Mouse (Mus musculus) frontal cortex, adult 2 months (tissue): ENCODE data around the gene Scyl1. TPM values are rescaled to one million over a fixed set of nuclear protein-coding genes. Genes with fewer than 3 reads are reported as not detected.

Experiments used
- DNase-seq, 2 experiments: peaks; one replicate each; pipeline ENCODE4 v3.0.0; 2022; ENCODE audit warnings: low spot score in 1 of 2; ENCODE audit errors: extremely low spot score in 1 of 2
- polyA plus RNA-seq: library from polyadenylated mRNA; depleted of rRNA; stranded (reverse); fragments of >200 nt; gene quantifications from 2 replicates; pipeline ENCODE4 v1.2.3, GENCODE M21; 2012

The Scyl1 gene
- polyA plus RNA-seq, 1 experiment = 120 TPM

DNA sequence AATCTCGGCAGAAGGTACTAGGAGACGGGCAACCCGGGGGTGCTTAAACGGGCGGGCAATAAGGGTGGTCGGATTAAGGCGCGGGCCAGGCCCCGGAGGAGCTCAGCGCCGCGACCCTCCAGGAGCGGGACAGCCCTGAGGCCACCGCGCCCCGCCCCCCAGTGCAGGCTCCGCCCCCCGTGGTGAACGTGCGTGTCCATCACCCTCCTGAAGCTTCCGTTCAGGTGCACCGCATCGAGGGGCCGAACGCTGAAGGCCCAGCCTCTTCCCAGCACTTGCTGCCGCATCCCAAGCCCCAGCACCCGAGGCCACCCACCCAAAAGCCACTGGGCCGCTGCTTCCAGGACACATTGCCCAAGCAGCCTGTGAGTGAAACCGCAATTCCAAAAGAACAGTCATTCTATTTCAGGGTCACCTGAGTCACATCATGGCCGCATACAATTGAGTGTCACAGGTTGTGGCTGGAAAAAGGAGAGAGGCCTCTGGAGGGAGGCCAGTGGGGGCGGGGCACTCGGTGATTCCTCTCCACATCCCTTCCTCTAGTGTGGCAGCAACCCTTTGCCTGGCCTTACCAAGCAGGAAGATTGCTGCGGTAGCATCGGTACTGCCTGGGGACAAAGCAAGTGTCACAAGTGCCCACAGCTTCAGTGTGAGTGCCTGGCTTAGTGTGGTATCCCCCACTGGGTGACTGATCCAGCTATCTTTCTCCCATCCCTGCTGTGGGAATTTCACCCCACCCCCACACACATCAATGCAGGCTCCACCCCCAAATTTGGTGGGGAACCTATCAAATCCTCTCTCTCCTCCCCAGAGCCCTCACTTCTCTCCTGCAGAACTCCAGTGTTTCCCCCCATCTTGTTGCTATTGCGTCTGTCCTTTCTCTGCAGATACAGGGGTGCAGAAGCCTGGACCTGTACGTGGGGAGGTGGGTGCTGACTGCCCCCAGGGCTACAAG lies 25.2 kb downstream of the Scyl1 start:
- no peak for DNase-seq

GRCm38 (mm10) chr19:5743576-5743975 lies 27.6 kb downstream of the Scyl1 start:
- DNase-seq = no peak

DNA sequence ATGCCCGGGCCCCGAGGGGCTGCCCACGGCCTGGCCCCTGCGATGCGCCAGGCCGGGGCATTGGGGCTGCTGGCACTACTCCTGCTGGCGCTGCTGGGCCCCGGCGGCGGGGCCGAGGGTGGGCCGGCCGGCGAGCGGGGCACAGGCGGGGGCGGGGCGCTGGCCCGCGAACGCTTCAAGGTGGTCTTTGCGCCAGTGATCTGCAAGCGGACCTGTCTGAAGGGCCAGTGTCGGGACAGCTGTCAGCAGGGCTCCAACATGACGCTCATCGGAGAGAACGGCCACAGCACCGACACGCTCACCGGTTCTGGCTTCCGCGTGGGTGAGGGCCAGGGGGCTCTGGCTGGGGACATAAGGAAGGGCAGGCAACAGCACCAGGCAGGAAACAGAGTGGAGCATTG lies 29.0 kb downstream of the Scyl1 start:
- DNase-seq = no peak

DNA sequence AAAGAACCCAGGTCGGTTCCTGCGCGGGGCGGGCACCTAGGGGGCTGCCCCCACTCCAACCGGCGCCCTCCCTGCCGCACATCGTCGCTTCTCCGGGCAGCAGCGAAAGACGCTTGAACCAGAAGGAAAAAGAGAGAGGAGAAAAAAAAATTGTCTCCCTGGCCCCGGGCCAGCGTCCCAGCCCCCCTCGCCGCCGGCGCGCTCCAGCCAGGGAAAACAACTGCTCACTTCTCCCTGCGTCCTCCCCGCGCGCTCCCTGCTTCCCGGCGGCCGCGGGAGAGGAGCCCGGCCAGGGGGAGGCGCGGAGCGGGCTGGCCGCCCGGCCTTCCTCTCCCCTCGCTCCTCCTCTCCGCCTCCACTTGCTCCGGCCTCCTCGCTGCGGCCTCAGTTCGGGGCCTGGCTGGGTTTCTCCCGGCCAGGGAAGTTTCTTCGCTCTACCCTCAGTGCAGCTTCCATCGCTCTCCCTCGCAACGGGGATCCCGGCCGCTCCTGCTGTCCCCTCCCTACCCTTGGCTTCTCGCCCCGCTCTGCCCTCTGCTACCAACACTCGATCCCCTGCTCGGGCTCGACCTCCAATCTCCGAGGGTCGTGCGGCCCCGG lies 29.5 kb downstream of the Scyl1 start:
- DNase-seq = peak in 1 of 2 experiments; percentile 75

DNA sequence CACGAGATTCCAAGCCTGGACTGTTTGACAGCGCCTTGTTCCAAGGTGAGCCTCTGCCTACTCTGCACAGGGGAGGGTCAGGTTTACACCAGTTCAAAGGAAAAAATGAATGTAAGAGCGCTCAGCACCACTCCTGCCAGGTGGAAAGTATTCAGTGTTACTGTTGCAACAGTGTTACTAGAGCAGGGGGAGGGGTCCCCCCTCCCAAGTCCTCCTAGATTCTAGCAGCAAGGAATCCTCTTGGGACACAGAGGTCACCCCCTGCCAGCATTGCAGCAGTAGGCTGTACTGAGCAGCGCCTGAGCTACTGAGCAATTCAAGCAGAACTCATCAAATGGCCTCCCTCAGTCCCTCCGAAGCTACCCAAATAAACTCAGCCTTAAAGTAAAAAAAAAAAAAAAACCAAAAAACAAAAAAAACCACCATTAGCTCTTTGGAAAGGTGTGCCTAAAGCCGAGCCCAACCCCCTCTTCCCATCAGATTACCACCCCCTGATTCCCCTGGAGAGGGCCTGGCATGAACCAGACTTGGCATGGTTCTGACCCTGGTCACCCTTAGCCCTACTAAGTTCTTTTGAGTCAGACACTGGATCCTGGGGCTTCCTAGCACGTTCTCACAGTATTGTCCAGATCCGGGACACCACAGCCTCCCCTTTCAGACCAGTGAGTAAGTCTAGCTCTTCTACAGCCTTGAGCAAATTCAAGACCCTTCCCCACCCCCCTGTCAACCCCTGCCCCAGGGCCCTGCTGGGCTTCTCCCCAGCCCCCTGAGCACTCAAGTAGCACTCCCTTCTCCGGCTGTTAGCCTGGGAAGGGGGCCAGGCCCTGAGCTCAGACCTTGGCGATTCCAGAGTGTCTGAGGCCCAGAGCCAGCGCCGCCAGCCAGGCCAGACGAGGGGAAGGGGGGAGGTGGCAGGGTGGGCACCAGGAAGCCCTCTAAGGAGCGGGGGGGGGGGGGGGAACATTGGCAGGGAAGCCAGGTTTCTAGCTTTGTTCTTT lies 30.6 kb downstream of the Scyl1 start, which contains the start of gene Ltbp3:
Gene Ltbp3 (plus strand): TSS at position 585 of the 998 bp plus-strand sequence.
- no peak for DNase-seq

DNA sequence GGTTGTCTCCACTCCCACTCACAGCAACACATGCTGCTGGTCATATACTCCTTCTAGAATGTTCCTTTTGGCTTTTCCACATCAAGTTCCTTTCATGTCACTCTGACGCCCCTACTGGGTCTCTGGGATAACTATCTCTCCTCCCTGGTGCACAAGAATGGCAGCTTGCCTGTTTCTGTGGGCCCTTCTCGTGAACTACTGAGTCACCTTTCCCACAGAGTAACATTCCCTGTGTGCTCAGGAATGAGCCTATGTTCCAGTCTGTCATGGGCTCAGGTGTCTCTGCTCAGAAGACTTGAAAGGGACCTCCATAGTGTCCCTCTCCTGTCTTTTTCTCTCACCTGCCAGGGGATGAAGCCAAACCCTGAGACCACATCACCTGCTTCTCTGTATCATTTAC lies 31.8 kb downstream of the Scyl1 start:
- no peak for DNase-seq

DNA sequence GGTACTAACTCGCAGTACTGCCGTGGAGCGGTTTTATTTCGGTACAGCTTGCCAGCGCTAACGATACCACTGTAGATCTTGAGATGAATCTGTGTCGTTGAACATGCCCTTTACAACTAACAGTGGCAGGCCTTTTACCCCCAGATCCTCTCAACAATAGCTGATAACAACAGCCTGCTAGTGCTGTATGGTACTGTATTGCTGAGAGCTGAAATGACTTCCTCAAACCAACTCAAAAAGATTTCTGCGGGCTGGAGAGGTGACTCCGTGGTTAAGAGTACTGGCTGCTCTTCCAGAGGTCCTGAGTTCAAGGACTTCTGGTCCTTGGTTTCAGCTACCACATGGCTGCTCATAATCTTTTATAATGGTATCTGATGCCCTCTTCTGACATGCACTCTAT lies 36.9 kb downstream of the Scyl1 start:
- DNase-seq = no peak

- peak; percentile 89 to 95 for DNase-seq
Measured at GRCm38 (mm10) chr19:5731264-5731978, 39.8 kb downstream of the Scyl1 start.

GRCm38 (mm10) chr19:5730314-5731186 lies 40.7 kb downstream of the Scyl1 start:
- DNase-seq = no peak

GRCm38 (mm10) chr19:5729444-5729815 lies 41.8 kb downstream of the Scyl1 start, which contains the start of gene Fam89b:
TSS of gene Fam89b (minus strand) at chr19:5729653.
- DNase-seq = peak in 1 of 2 experiments; percentile 85

GRCm38 (mm10) chr19:5728631-5729443 lies 42.4 kb downstream of the Scyl1 start:
- DNase-seq = peak in 1 of 2 experiments; percentile 60

- DNase-seq = peak in 1 of 2 experiments; percentile 94
Measured at GRCm38 (mm10) chr19:5727701-5728100, 43.5 kb downstream of the Scyl1 start.

DNA sequence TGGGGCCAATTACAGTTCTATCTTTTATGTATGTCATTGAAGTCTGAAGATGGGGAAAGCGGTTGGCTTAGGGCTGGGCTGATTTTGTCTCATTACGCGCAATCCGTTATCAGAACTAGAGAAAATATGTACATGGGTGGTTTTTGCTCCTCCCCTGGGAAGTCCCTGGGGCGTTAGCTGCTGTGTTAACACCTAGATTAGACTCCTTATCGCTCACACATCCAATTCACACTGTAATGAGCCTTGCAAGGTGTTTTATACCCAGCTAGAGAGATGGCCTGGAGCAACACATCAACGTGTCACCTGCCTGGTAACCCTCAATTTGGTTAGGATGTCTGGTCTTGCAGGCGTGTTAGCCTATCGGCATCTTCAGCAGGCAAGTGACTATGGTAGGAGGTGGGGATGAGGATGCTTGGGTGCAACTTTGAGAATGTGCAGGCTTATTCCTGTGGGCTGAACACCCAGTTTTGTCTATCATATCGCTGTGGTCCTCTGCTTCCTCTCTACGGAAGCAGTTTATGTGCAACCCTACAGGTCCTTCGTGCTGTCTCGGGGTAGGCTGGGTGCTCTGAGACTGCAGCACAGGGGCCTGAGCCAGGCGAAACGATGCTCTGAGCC lies 44.1 kb downstream of the Scyl1 start:
- no peak for DNase-seq

DNA sequence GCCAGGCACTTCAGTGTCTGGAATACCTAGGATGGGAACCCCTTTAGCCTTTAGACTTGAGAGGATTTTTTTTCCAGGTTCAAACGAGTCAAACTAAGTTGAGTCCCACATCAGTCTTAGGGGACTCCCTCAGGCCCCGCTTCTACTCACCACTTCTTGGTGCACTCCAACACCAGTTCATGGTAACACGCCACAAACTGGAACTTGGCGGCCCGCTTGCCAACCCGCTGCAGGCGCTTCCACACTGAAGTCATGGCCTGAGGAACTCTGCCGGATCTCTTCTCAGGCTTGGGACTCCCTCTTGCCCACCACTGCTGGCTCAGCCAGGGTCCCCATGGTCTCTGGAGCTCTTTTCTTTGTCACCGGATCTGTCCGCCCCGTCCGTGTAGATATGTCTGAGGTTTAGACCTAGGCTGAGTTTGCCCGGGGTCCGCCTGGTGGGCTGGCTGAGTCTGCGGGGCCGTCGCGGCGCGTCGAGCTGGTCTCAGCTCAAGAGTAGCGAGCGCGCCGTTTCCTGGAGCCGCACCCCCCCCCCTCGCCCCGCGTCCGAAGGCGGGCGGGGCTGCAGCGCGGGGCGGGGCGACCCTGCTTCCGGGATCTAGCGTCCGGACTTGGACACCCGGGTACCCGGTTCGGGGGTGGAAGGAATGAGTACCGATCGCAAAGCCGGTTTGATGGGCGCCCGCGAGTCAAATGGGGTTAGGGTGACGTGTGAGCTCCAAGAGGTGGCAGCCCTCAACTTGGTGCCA lies 45.3 kb downstream of the Scyl1 start, which contains the start of gene Ehbp1l1:
Gene Ehbp1l1 (minus strand): TSS at position 551 of the 749 bp plus-strand sequence.
- no peak for DNase-seq

DNA sequence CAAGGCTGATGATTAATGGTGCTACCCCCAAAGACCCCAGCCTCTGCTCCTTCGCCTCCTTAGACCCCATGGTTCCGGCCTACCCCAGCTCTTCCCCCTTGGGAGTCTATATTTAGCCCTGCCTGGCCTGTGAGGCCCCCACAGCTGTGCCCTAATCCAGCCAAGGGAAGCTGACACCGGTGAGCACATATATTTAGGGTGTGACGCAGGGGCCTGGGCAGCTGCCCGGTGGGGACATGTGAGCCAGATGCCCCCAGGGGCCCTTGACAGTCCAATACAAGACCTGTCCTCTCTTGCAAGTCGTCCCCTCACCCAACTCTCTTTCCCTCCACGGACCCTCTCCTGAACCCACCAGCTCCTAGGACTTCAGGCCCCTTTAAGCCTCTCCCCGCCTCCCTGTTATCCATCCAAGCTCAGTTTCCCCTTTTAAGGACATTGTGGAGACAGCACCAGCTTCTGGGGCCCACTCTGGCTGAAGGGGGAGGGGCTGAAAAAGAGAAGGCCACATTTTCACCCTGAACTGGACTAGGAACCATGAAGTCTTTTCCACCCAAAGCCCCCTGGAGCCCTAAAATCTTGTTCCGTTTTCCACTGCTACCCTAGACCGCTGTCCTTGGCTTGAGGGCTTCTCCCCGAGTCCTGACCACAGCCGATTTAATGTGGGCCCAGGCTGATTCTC lies 46.1 kb downstream of the Scyl1 start:
- DNase-seq = no peak

- no peak for DNase-seq
Measured at GRCm38 (mm10) chr19:5724549-5724941, 46.7 kb downstream of the Scyl1 start.
